Comparison of ENCODE assay signal across 16 mouse cellular contexts in the genomic region with DNA sequence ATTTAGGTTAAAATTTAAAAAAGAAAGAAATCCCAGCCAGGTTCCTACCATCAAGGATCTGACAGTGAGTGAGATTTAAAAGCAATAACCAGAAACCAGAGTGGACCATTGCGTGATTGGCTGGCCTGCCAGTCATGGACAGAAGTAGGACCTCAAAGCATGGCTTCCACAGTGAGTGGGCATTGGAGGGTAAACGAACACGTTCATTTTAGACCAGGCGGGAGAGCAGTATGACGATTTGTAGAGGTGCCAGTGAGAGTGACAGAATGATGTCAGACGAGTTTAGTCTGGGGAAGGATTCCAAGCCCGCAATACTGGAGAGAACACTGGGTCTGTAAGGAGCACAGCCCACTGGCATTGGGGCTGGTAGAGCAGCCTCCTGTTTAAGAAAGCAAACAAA.
A peak's percentile ranks its signal among the peaks of the same experiment; 100 is the strongest.
DNase-seq lines count a peak whose midpoint lies in the region; ATAC-seq and TF ChIP-seq lines count a peak whose summit lies in the region.
"Had no signal": no experiment of that assay in that cellular context is flagged by ENCODE, and none has a peak within 500 bp of the region (broad histone marks: within the 10 kb centered on the region; RNA-seq: fewer than 3 reads in every experiment).

No protein-coding gene starts in this region.

- DNase-seq in forebrain, embryonic 14.5 days (ENCODE audit: low spot score): peak; percentile 45
- no peak for DNase-seq in forebrain, embryonic 11.5 days (ENCODE audit: low spot score)
- DNase-seq in neural tube, embryonic 10.5 days (ENCODE audit: extremely low spot score, low spot score): no peak
- no peak for DNase-seq in cerebellum, adult 9-11 months
- no peak for DNase-seq in liver, postnatal 0 days
- DNase-seq: cerebellum, adult 11 months; layer of hippocampus, postnatal 36 days; right cerebral cortex, adult 18-20 months; thymus, adult 18-20 months had no signal

- no peaks in the 10 kb centered on the region for H3K36me3 ChIP-seq in forebrain, embryonic 14.5 days (ENCODE audit: control insufficient read depth, insufficient read depth, low read length)
- H3K36me3 ChIP-seq in forebrain, embryonic 11.5 days (ENCODE audit: control insufficient read depth, insufficient read depth, low read length): no peaks in the 10 kb centered on the region
- no peaks in the 10 kb centered on the region for H3K36me3 ChIP-seq in intestine, embryonic 15.5 days
- no peaks in the 10 kb centered on the region for H3K36me3 ChIP-seq in intestine, embryonic 16.5 days (ENCODE audit: control insufficient read depth, insufficient read depth, low read length)
- H3K36me3 ChIP-seq in neural tube, embryonic 12.5 days: no peaks in the 10 kb centered on the region
- no peaks in the 10 kb centered on the region for H3K36me3 ChIP-seq in liver, postnatal 0 days (replicated peaks; ENCODE audit: insufficient read depth, low read length)
- H3K36me3 ChIP-seq: hindbrain, embryonic 13.5 days; liver, embryonic 12.5 days had no signal

- no peaks in the 10 kb centered on the region for H3K27me3 ChIP-seq in forebrain, embryonic 14.5 days (replicated peaks; ENCODE audit: control insufficient read depth, insufficient read depth, low read length)
- no peaks in the 10 kb centered on the region for H3K27me3 ChIP-seq in forebrain, embryonic 11.5 days (ENCODE audit: control insufficient read depth, insufficient read depth, low read length)
- H3K27me3 ChIP-seq in intestine, embryonic 15.5 days (replicated peaks): no peaks in the 10 kb centered on the region
- H3K27me3 ChIP-seq in intestine, embryonic 16.5 days (replicated peaks; ENCODE audit: control insufficient read depth, insufficient read depth, low read length): no peaks in the 10 kb centered on the region
- no peaks in the 10 kb centered on the region for H3K27me3 ChIP-seq in neural tube, embryonic 12.5 days (replicated peaks)
- no peaks in the 10 kb centered on the region for H3K27me3 ChIP-seq in liver, postnatal 0 days (ENCODE audit: insufficient read depth, low read length)
- H3K27me3 ChIP-seq: CH12.LX; hindbrain, embryonic 13.5 days; liver, embryonic 12.5 days had no signal

- peaks cover 4% of the 10 kb centered on the region; the same call in 1 of the 2 replicates for H3K4me1 ChIP-seq in forebrain, embryonic 14.5 days (ENCODE audit: control insufficient read depth, insufficient read depth, low read length)
- H3K4me1 ChIP-seq in forebrain, embryonic 11.5 days (replicated peaks; ENCODE audit: control insufficient read depth, insufficient read depth, low read length): no peaks in the 10 kb centered on the region
- peaks cover 11% of the 10 kb centered on the region for H3K4me1 ChIP-seq in intestine, embryonic 15.5 days (replicated peaks)
- peaks cover 12% of the 10 kb centered on the region; the same call in 1 of the 2 replicates for H3K4me1 ChIP-seq in intestine, embryonic 16.5 days (ENCODE audit: control insufficient read depth, insufficient read depth, low read length)
- H3K4me1 ChIP-seq in neural tube, embryonic 12.5 days: no peaks in the 10 kb centered on the region
- peaks cover 3% of the 10 kb centered on the region; the same call in 1 of the 2 replicates for H3K4me1 ChIP-seq in liver, postnatal 0 days (ENCODE audit: insufficient read depth)
- H3K4me1 ChIP-seq: liver, embryonic 12.5 days had no signal

- no peak for TF ChIP-seq EP300 in liver, postnatal 0 days (IDR thresholded peaks at IDR 0.05; ENCODE audit: low read depth)

- no peak overlapping the region for H3K9ac ChIP-seq in forebrain, embryonic 14.5 days (ENCODE audit: low read length)
- no peak overlapping the region for H3K9ac ChIP-seq in forebrain, embryonic 11.5 days (ENCODE audit: low read length)
- H3K9ac ChIP-seq in intestine, embryonic 15.5 days: no peak overlapping the region
- H3K9ac ChIP-seq in intestine, embryonic 16.5 days (ENCODE audit: low read depth, low read length): no peak overlapping the region
- H3K9ac ChIP-seq in neural tube, embryonic 12.5 days: no peak overlapping the region
- no peak overlapping the region for H3K9ac ChIP-seq in liver, postnatal 0 days (replicated peaks)
- H3K9ac ChIP-seq: hindbrain, embryonic 13.5 days; liver, embryonic 12.5 days had no signal

- 46% methylated on average over 7 of the region's 7 CpGs for WGBS in forebrain, embryonic 14.5 days
- WGBS in forebrain, embryonic 11.5 days: 79% methylated on average over 7 of the region's 7 CpGs
- WGBS in intestine, embryonic 15.5 days: 72% methylated on average over 7 of the region's 7 CpGs
- 70% methylated on average over 7 of the region's 7 CpGs for WGBS in intestine, embryonic 16.5 days
- whole genome bisulfite sequencing in neural tube, embryonic 12.5 days: 92% methylated on average over 7 of the region's 7 CpGs
- 69% methylated on average over 7 of the region's 7 CpGs for WGBS in liver, postnatal 0 days (ENCODE audit: insufficient replicate concordance)

- H3K4me2 ChIP-seq in forebrain, embryonic 14.5 days (ENCODE audit: low read length): no peak overlapping the region
- H3K4me2 ChIP-seq in forebrain, embryonic 11.5 days (ENCODE audit: low read depth, low read length, severe bottlenecking): no peak overlapping the region
- no peak overlapping the region for H3K4me2 ChIP-seq in intestine, embryonic 15.5 days (replicated peaks)
- H3K4me2 ChIP-seq in intestine, embryonic 16.5 days (ENCODE audit: low read depth, low read length): no peak overlapping the region
- H3K4me2 ChIP-seq in neural tube, embryonic 12.5 days (replicated peaks): no peak overlapping the region
- H3K4me2 ChIP-seq in liver, postnatal 0 days (ENCODE audit: low read depth, low read length): no peak overlapping the region
- H3K4me2 ChIP-seq: hindbrain, embryonic 13.5 days; liver, embryonic 12.5 days had no signal

- H3K27ac ChIP-seq in forebrain, embryonic 14.5 days (ENCODE audit: low read depth, low read length): no peak overlapping the region
- no peak overlapping the region for H3K27ac ChIP-seq in forebrain, embryonic 11.5 days (ENCODE audit: low read depth, low read length)
- H3K27ac ChIP-seq in intestine, embryonic 15.5 days: no peak overlapping the region
- H3K27ac ChIP-seq in intestine, embryonic 16.5 days (ENCODE audit: low read length): no peak overlapping the region
- no peak overlapping the region for H3K27ac ChIP-seq in neural tube, embryonic 12.5 days
- no peak overlapping the region for H3K27ac ChIP-seq in liver, postnatal 0 days (ENCODE audit: low read depth)
- H3K27ac ChIP-seq: hindbrain, embryonic 13.5 days; liver, embryonic 12.5 days; macrophage had no signal

- H3K9me3 ChIP-seq in forebrain, embryonic 14.5 days (replicated peaks; ENCODE audit: control insufficient read depth, low read length): no peaks in the 10 kb centered on the region
- no peaks in the 10 kb centered on the region for H3K9me3 ChIP-seq in forebrain, embryonic 11.5 days (ENCODE audit: control insufficient read depth, low read length)
- H3K9me3 ChIP-seq in intestine, embryonic 15.5 days: no peaks in the 10 kb centered on the region
- H3K9me3 ChIP-seq in intestine, embryonic 16.5 days (ENCODE audit: control insufficient read depth, low read length): no peaks in the 10 kb centered on the region
- no peaks in the 10 kb centered on the region for H3K9me3 ChIP-seq in neural tube, embryonic 12.5 days
- H3K9me3 ChIP-seq in liver, postnatal 0 days (ENCODE audit: low read length): no peaks in the 10 kb centered on the region
- H3K9me3 ChIP-seq: hindbrain, embryonic 13.5 days; liver, embryonic 12.5 days had no signal

- H3K4me3 ChIP-seq in forebrain, embryonic 14.5 days (ENCODE audit: low read depth, low read length): no peak overlapping the region
- no peak overlapping the region for H3K4me3 ChIP-seq in forebrain, embryonic 11.5 days (ENCODE audit: low read depth, low read length)
- no peak overlapping the region for H3K4me3 ChIP-seq in intestine, embryonic 15.5 days (replicated peaks)
- no peak overlapping the region for H3K4me3 ChIP-seq in intestine, embryonic 16.5 days (ENCODE audit: low read length)
- no peak overlapping the region for H3K4me3 ChIP-seq in neural tube, embryonic 12.5 days
- H3K4me3 ChIP-seq in liver, postnatal 0 days (ENCODE audit: low read depth, low read length): no peak overlapping the region
- H3K4me3 ChIP-seq: hindbrain, embryonic 13.5 days; liver, embryonic 12.5 days had no signal

- TF ChIP-seq CTCF in liver, postnatal 0 days (IDR thresholded peaks at IDR 0.05; ENCODE audit: low read depth): no peak

- ATAC-seq in forebrain, embryonic 14.5 days: peak; percentile 41; the same call in 1 of the 2 replicates
- ATAC-seq in forebrain, embryonic 11.5 days (replicated peaks; ENCODE audit: low FRiP score): no peak
- ATAC-seq in intestine, embryonic 15.5 days: 0 out of 2 replicates have a peak, but pooled peaks have one; percentile 23
- ATAC-seq in intestine, embryonic 16.5 days: no peak
- 0 out of 2 replicates have a peak, but pooled peaks have one; percentile 25 for ATAC-seq in neural tube, embryonic 12.5 days (ENCODE audit: low FRiP score, low read depth)
- ATAC-seq in liver, postnatal 0 days: no peak
- ATAC-seq: liver, embryonic 12.5 days had no signal

Comparison
In these comparisons a context has a peak if more than half of its experiments do, and no peak if none do; other contexts are left out.
1. ATAC-seq: peak in forebrain, embryonic 14.5 days (single experiment), intestine, embryonic 15.5 days (single experiment) and neural tube, embryonic 12.5 days (single experiment); none in forebrain, embryonic 11.5 days (single experiment), intestine, embryonic 16.5 days (single experiment) and liver, postnatal 0 days (single experiment).